Mouse (Mus musculus): ENCODE measurements around the gene Prr12. TPM values are rescaled to one million over a fixed set of nuclear protein-coding genes. Genes with fewer than 3 reads are reported as not detected.

The Prr12 gene
- polyA plus RNA-seq, 1 experiment from 2014 or later = 6.4 TPM

DNA sequence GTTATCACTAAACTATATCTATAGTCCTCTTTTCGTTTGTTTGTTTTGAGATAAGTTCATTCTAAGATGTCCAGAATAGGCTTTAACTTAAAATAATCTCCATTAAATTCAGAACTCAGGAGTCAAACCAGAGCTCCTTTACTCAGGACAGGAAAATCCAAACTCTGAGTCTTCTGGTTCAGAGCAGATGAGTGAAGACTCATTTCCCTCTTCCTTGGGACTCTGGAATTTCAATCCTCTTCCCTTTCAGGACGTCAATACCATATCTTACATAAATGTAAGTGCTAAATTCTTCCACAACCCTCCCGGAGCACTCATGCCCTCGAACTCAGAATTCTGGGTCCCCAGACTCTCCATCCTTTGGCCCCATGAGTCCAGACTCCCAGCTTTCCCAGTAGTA is 35.9 kb downstream of the Prr12 start:
- H3K36me3 ChIP-seq (ENCODE audit: insufficient read depth, low read length) = peaks cover 7% of the 10 kb centered on the region; the same call in 1 of the 2 replicates
- H3K27me3 ChIP-seq (replicated peaks; ENCODE audit: insufficient read depth, low read length) = no peaks in the 10 kb centered on the region
- H3K4me1 ChIP-seq (ENCODE audit: insufficient read depth, low read depth, low read length) = 0 out of 2 replicates have a peak, but pooled peaks cover 5% of the 10 kb centered on the region
- 2% methylated on average over 4 of the region's 4 CpGs for WGBS
- H3K9me3 ChIP-seq (ENCODE audit: low read length) = no peaks in the 10 kb centered on the region
- peak overlapping the region; percentile 100 for H3K27ac ChIP-seq (ENCODE audit: low read length)
- H3K9ac ChIP-seq (replicated peaks; ENCODE audit: low read depth) = peak overlapping the region; percentile 62
- no peak for ATAC-seq
- H3K4me2 ChIP-seq (replicated peaks; ENCODE audit: low read depth, low read length) = peak overlapping the region; percentile 55
- DNase-seq (ENCODE audit: low spot score) = no peak
- TF ChIP-seq CTCF (IDR thresholded peaks at IDR 0.05) = no peak
- H3K4me3 ChIP-seq (ENCODE audit: low read depth, low read length) = peak overlapping the region; percentile 75

- peak within 1 kb of the TSS; percentile 91 for H3K9ac ChIP-seq (replicated peaks; ENCODE audit: low read depth)
- peaks cover 10% of the 10 kb centered on the region; the same call in 1 of the 2 replicates for H3K36me3 ChIP-seq (ENCODE audit: insufficient read depth, low read length)
- no peaks in the 10 kb centered on the region for H3K27me3 ChIP-seq (replicated peaks; ENCODE audit: insufficient read depth, low read length)
- 0 out of 2 replicates have a peak, but pooled peaks cover 5% of the 10 kb centered on the region for H3K4me1 ChIP-seq (ENCODE audit: insufficient read depth, low read depth, low read length)
- no peak for TF ChIP-seq CTCF (IDR thresholded peaks at IDR 0.05)
- no peak; the same call in 1 of the 2 replicates for TF ChIP-seq EP300 (IDR thresholded peaks at IDR 0.05)
- H3K27ac ChIP-seq (ENCODE audit: low read length) = peak within 1 kb of the TSS; percentile 100
- DNase-seq (ENCODE audit: low spot score) = peak; percentile 99
- peak within 1 kb of the TSS; percentile 76 for H3K4me2 ChIP-seq (replicated peaks; ENCODE audit: low read depth, low read length)
- ATAC-seq = peak; percentile 79
- H3K9me3 ChIP-seq (ENCODE audit: low read length) = no peaks in the 10 kb centered on the region
- peak within 1 kb of the TSS; percentile 75 for H3K4me3 ChIP-seq (ENCODE audit: low read depth, low read length)
- WGBS = under 1% methylated on average over 54 of the region's 69 CpGs
Observed at GRCm38 (mm10) chr7:45015957-45016612, 36.6 kb downstream of the Prr12 start, which contains the start of gene Scaf1. Scaf1 (minus strand) TSS chr7:45016363.

DNA sequence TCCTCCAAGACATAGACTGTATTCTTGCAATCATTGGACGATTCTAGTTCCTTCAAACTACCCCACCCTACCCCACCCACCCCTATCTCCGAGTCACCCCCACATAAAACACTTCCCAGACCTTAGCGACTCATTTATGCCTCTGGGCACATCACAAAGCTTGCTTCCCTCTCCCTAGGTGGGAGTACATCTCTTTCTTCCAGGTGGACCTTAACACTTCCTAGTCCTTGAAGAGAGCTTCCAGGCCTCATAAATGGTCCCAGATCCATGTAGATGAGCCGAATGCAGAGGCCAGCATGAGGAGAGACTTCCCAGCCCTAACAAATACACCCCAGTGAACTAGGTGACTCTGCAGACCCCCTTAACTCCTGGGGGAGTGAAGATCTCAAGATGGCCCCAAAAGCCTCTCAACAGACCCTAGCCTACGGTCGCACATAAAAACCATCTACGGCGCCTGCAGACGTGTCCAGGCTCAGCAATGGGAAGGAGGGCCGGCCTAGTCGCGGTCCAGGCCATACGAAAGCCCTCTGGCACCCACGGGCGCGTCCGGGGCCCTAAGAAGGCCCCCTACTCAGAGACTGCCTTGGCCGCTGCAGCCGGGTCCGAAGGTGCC is 37.2 kb downstream of the Prr12 start:
- 0 out of 2 replicates have a peak, but pooled peaks cover 5% of the 10 kb centered on the region for H3K4me1 ChIP-seq (ENCODE audit: insufficient read depth, low read depth, low read length)
- peak overlapping the region; percentile 100 for H3K27ac ChIP-seq (ENCODE audit: low read length)
- no peak for TF ChIP-seq CTCF (IDR thresholded peaks at IDR 0.05)
- no peak for TF ChIP-seq EP300 (IDR thresholded peaks at IDR 0.05)
- WGBS = 1% methylated on average over 20 of the region's 20 CpGs
- no peak for ATAC-seq
- peak overlapping the region; percentile 76 for H3K4me2 ChIP-seq (replicated peaks; ENCODE audit: low read depth, low read length)
- H3K36me3 ChIP-seq (ENCODE audit: insufficient read depth, low read length) = peaks cover 5% of the 10 kb centered on the region; the same call in 1 of the 2 replicates
- no peak for DNase-seq (ENCODE audit: low spot score)
- peak overlapping the region; percentile 91 for H3K9ac ChIP-seq (replicated peaks; ENCODE audit: low read depth)
- H3K27me3 ChIP-seq (replicated peaks; ENCODE audit: insufficient read depth, low read length) = no peaks in the 10 kb centered on the region
- H3K4me3 ChIP-seq (ENCODE audit: low read depth, low read length) = peak overlapping the region; percentile 75
- H3K9me3 ChIP-seq (ENCODE audit: low read length) = no peaks in the 10 kb centered on the region

DNA sequence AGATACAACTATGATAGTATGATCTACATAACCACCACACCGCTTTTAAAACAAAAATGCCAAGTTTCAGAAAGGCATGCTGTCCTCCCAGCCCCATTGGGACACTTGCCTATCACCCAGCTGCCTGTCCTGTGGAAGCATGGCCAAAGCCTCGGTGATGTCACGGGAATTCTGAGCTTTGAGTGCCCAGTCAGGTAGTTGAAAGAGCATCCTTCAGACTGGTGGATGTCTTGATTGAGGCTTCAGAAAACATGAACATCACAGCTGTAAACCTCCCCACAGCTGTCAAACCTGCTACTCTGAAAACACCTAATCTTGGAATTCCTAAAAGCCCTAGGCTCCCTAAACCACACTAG is 38.6 kb downstream of the Prr12 start:
- H3K4me3 ChIP-seq (ENCODE audit: low read depth, low read length) = no peak overlapping the region
- peaks cover 11% of the 10 kb centered on the region for H3K36me3 ChIP-seq (ENCODE audit: insufficient read depth, low read length)
- no peak overlapping the region for H3K9ac ChIP-seq (replicated peaks; ENCODE audit: low read depth)
- no peak for ATAC-seq
- no peak overlapping the region for H3K4me2 ChIP-seq (replicated peaks; ENCODE audit: low read depth, low read length)
- H3K4me1 ChIP-seq (ENCODE audit: insufficient read depth, low read depth, low read length) = 0 out of 2 replicates have a peak, but pooled peaks cover 5% of the 10 kb centered on the region
- no peaks in the 10 kb centered on the region for H3K9me3 ChIP-seq (ENCODE audit: low read length)
- WGBS = 85% methylated on average over 3 of the region's 3 CpGs
- TF ChIP-seq EP300 (IDR thresholded peaks at IDR 0.05) = no peak
- TF ChIP-seq CTCF (IDR thresholded peaks at IDR 0.05) = no peak
- H3K27ac ChIP-seq (ENCODE audit: low read length) = no peak overlapping the region
- no peak for DNase-seq (ENCODE audit: low spot score)
- no peaks in the 10 kb centered on the region for H3K27me3 ChIP-seq (replicated peaks; ENCODE audit: insufficient read depth, low read length)

DNA sequence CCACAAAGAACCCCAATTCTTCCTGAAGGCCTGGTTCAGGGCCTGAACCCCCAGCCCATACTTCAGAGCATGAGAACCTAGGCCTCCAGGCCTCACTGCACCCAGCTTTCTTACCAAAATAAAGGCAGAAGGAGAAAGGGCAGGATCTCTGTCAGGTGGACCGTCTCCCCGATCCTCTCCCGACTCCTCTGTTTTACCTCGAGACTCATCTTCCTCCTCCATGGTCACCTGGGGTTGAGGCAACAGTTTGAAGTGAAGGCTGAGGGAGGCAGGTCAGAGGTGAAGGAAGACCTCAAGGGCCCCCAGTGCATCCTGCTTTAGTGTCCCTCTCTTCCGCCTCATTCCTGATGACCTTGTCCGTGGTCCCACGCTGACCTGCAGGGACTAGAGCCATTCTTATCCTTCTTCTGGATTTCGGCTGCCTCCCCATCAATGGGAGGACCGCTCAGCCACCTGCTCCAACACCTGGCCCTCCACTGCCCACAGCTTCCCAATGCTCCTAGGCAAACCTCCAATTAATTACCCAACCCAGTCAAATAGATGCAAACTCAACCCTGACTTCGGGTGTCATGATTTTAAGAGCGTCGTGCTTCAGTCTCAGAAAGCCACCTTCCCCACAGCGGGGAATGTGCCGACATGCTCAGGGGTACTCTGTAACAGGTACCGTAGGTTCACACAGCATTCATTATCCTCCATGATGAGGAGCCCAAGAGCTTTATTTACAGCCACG is 39.1 kb downstream of the Prr12 start:
- no peak for ATAC-seq
- H3K4me2 ChIP-seq (replicated peaks; ENCODE audit: low read depth, low read length) = no peak overlapping the region
- DNase-seq (ENCODE audit: low spot score) = no peak
- no peak overlapping the region for H3K27ac ChIP-seq (ENCODE audit: low read length)
- 0 out of 2 replicates have a peak, but pooled peaks cover 2% of the 10 kb centered on the region for H3K4me1 ChIP-seq (ENCODE audit: insufficient read depth, low read depth, low read length)
- peaks cover 12% of the 10 kb centered on the region for H3K36me3 ChIP-seq (ENCODE audit: insufficient read depth, low read length)
- no peak overlapping the region for H3K4me3 ChIP-seq (ENCODE audit: low read depth, low read length)
- H3K9me3 ChIP-seq (ENCODE audit: low read length) = no peaks in the 10 kb centered on the region
- H3K27me3 ChIP-seq (replicated peaks; ENCODE audit: insufficient read depth, low read length) = no peaks in the 10 kb centered on the region
- WGBS = 94% methylated on average over 16 of the region's 16 CpGs
- H3K9ac ChIP-seq (replicated peaks; ENCODE audit: low read depth) = no peak overlapping the region
- no peak for TF ChIP-seq CTCF (IDR thresholded peaks at IDR 0.05)

DNA sequence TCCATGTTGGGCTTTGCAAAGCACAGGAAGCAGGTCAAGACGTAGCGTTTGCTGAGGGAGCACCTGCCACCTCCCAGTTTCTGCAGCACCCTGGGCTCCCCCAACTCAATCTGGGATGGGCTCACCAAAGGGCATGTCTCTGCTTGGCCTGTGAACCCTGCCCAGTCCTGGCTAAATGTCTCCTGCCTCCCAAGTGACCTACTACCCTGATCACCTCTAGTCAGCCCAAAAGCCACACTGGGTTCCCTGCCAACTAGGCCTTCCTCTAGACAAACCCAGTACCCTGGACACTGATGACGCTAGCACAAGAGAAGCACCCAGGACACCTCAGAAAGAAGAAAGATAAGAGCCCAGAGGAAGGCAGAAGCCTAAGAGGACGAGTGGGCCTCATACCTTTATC is 39.9 kb downstream of the Prr12 start:
- Histone ChIP-seq H3K4me3 (ENCODE audit: low read depth, low read length) (no peak overlapping the region), H3K36me3 (ENCODE audit: insufficient read depth, low read length) (peaks cover 14% of the 10 kb centered on the region), H3K9ac (replicated peaks; ENCODE audit: low read depth) (no peak overlapping the region), H3K27me3 (replicated peaks; ENCODE audit: insufficient read depth, low read length) (no peaks in the 10 kb centered on the region), H3K4me2 (replicated peaks; ENCODE audit: low read depth, low read length) (no peak overlapping the region), H3K27ac (ENCODE audit: low read length) (no peak overlapping the region), H3K4me1 (ENCODE audit: insufficient read depth, low read depth, low read length) (no peaks in the 10 kb centered on the region), H3K9me3 (ENCODE audit: low read length) (no peaks in the 10 kb centered on the region)
- DNase-seq (ENCODE audit: low spot score) (no peak), ATAC-seq (no peak)
- no peak for TF ChIP-seq EP300 (IDR thresholded peaks at IDR 0.05)
- no peak for TF ChIP-seq CTCF (IDR thresholded peaks at IDR 0.05)
- 87% methylated on average over 4 of the region's 4 CpGs for WGBS
